Mouse (Mus musculus): ENCODE measurements around the gene Eef2.

Gene Eef2

DNA sequence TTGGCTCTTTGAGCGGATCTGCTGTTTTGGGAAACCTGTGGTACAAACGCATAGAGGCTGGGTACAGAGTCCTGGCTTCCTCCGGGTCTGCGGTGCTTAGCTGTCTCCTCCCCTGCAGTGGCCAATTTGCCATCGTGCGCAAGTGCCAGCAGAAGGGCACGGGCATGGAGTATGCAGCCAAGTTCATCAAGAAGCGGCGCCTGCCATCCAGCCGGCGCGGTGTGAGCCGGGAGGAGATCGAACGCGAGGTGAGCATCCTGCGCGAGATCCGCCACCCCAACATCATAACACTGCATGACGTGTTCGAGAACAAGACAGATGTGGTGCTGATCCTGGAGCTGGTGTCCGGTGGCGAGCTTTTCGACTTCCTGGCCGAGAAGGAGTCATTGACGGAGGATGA lies 13.4 kb downstream of the Eef2 start:
- TF ChIP-seq GATA4 (IDR thresholded peaks at IDR 0.05; ENCODE audit: insufficient replicate concordance, low read length), result no peak

DNA sequence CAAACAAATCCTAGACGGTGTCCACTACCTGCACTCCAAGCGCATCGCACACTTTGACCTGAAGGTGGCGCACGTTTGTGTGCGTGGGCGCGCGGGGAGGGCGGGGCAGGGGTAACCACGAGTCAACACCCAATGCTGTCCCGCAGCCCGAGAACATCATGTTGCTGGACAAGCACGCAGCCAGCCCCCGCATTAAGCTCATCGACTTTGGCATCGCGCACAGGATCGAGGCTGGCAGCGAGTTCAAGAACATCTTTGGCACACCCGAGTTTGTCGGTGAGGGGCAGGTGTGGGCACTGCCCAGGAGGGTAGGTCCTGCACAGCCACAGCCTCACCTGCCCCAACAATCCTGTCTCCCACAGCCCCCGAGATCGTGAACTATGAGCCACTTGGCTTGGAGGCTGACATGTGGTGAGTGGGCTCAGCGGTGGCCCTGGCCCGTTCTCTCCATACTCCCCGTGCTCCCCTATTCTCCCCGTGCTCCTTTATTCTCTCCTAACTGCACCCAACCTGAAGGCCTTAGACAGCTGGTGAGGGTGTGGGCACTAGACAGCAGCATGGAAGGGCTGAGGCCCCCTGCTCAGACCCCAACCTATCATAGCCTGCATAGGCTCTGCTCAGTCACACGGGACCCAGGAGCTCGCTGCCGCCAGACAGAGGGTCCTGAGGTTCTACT lies 13.9 kb downstream of the Eef2 start:
- TF ChIP-seq GATA4 (IDR thresholded peaks at IDR 0.05; ENCODE audit: insufficient replicate concordance, low read length), result no peak

GRCm38 (mm10) chr10:81190912-81191321 lies 14.5 kb downstream of the Eef2 start:
- no peak for TF ChIP-seq GATA4 (IDR thresholded peaks at IDR 0.05; ENCODE audit: insufficient replicate concordance, low read length)

DNA sequence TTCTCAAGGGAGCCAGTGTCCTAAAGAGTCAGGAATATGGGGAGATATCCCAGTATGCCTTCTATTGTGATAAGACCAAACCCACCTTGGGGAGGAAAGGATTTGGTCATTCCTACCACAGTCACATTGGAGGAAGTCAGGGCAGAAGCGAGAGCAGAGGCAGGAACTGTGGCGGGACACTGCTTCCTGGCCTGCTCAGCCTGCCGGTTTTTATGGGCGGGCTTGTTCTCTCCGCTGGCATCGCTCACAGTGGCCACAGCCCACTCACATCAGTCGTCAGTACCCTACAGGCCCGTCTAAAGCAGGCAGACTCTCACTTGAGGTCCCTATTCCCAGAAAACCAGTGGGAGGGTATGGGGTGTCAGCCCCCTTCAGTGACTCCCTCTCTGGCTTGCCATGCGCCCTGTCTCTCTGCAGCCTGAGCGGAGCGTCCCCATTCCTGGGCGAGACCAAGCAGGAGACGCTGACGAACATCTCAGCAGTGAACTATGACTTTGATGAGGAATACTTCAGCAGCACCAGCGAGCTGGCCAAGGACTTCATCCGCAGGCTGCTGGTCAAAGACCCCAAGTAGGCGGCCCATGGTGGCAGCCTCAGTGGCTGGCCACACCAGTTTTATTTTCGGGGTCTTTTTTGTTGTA lies 15.0 kb downstream of the Eef2 start:
- TF ChIP-seq GATA4 (IDR thresholded peaks at IDR 0.05; ENCODE audit: insufficient replicate concordance, low read length), result no peak

DNA sequence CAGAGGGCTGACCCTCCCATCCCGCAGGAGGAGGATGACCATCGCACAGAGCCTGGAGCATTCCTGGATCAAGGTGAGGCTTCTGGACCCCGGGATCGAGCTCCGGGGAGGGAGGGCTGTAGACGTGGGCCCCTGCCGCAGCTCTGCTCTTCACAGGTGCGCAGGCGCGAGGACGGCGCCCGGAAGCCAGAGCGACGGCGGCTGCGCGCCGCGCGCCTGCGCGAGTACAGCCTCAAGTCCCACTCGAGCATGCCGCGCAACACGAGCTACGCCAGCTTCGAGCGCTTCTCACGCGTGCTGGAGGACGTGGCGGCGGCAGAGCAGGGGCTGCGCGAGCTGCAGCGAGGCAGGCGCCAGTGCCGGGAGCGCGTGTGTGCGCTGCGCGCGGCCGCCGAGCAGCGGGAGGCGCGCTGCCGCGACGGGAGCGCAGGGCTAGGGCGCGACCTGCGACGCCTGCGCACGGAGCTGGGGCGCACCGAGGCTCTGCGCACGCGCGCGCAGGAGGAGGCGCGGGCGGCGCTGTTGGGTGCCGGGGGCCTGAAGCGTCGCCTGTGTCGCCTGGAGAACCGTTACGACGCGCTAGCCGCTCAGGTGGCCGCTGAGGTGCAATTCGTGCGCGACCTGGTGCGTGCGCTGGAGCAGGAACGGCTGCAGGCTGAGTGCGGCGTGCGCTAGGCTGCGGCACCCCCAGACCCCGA lies 16.0 kb downstream of the Eef2 start:
- no peak for TF ChIP-seq GATA4 (IDR thresholded peaks at IDR 0.05; ENCODE audit: insufficient replicate concordance, low read length)

- TF ChIP-seq GATA4 (IDR thresholded peaks at IDR 0.05; ENCODE audit: insufficient replicate concordance, low read length), result no peak
Observed at GRCm38 (mm10) chr10:81192968-81193501, 16.6 kb downstream of the Eef2 start.

DNA sequence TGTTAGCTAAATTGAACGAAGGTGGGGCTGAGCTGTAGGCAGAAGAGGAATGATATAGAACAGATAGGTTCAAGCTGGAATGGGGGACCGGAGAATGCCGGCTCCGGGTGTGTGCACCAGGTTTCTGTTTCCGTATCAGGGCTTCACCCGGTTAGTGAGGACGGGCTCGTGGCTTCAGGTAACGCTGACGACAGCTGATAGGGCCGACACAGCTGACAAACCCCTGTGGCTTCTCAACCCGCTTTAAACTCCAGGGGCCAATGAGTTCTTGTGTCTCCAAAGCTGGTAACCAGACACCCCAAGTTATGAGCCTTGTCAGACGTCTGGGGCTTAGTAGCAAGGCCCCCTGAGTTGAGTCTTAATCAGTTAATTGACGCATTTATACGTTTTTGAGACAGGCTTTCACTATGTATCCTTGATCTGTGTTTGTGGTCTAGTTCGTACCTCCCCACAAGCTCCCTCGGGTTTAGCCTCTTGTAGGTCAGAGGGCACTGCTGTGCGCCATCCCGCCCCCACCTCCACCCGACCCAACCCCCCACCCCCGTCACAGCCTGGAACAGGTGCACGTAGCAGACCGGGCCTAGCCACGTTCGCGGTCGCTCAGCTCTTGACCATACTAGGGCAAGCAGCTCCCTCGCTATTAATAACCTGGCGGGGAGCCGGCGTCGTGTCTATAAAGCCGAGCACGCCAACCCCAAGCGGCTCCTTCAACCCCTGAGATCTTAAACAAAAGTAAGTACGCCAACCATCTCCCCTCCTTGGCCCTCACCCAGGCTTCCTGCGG lies 17.8 kb downstream of the Eef2 start:
- TF ChIP-seq GATA4 (IDR thresholded peaks at IDR 0.05; ENCODE audit: insufficient replicate concordance, low read length), result no peak

DNA sequence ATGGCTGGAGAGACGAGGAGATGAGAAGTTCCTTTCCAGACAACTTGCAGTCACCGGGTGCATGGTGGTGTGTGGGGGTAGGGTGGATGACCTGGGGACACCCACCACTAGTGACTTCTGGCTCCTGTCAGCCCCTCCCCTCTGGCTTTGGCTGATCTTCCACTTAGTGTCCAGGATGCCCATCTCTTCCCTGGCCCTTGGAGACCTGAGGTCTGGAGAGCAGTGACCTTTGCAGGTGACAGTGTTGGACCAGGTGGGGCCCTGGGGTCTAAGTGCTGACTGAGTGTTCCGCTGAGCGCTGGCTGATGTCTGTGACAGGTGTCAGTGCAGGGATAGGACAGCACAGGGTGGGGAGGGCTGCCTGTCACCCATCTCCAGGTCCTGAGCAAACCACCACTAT lies 18.9 kb downstream of the Eef2 start:
- TF ChIP-seq GATA4 (IDR thresholded peaks at IDR 0.05; ENCODE audit: insufficient replicate concordance, low read length), result no peak

GRCm38 (mm10) chr10:81196470-81197065 lies 20.1 kb downstream of the Eef2 start:
- TF ChIP-seq GATA4 (IDR thresholded peaks at IDR 0.05; ENCODE audit: insufficient replicate concordance, low read length), result no peak

GRCm38 (mm10) chr10:81197305-81197704 lies 20.9 kb downstream of the Eef2 start:
- TF ChIP-seq GATA4 (IDR thresholded peaks at IDR 0.05; ENCODE audit: insufficient replicate concordance, low read length), result no peak

- TF ChIP-seq GATA4 (IDR thresholded peaks at IDR 0.05; ENCODE audit: insufficient replicate concordance, low read length), result no peak
Observed at GRCm38 (mm10) chr10:81198230-81198629, 21.8 kb downstream of the Eef2 start.

DNA sequence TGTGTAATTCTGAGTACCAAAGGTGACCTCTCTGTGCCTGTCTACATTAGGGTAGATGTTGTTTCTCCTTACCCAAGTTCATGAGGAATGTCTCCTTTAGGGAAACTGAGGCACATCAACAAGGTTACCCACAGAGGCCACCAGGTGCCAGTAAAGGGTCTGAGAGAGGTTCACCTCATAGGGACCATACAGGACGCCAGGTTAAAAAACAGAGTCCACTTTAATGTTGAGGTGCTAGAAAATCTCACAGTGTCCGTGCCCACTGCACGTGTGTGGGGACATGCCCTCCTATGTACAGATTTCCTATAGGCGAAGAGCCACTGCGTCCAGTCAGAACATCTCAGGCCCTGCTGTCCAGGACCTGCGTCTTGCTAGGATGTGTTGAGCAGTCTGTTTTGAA lies 22.6 kb downstream of the Eef2 start:
- no peak for TF ChIP-seq GATA4 (IDR thresholded peaks at IDR 0.05; ENCODE audit: insufficient replicate concordance, low read length)

GRCm38 (mm10) chr10:81200141-81200540 lies 23.7 kb downstream of the Eef2 start:
- TF ChIP-seq GATA4 (IDR thresholded peaks at IDR 0.05; ENCODE audit: insufficient replicate concordance, low read length), result no peak

GRCm38 (mm10) chr10:81200605-81201287 lies 24.3 kb downstream of the Eef2 start:
- no peak for TF ChIP-seq GATA4 (IDR thresholded peaks at IDR 0.05; ENCODE audit: insufficient replicate concordance, low read length)

All from liver, adult (tissue).